Mouse (Mus musculus): ENCODE measurements around the gene Gxylt2.

Gene Gxylt2

GRCm38 (mm10) chr6:100716152-100716551 lies 11.6 kb downstream of the Gxylt2 start:
- DNase-seq, result no peak

- DNase-seq, result no peak
Measured at GRCm38 (mm10) chr6:100716817-100717216, 12.3 kb downstream of the Gxylt2 start.

GRCm38 (mm10) chr6:100720098-100720501 lies 15.6 kb downstream of the Gxylt2 start:
- DNase-seq, result no peak

GRCm38 (mm10) chr6:100720882-100721721 lies 16.6 kb downstream of the Gxylt2 start:
- DNase-seq, result no peak

- DNase-seq, result peak in 1 of 2 experiments; percentile 7
Measured at GRCm38 (mm10) chr6:100731996-100732375, 27.5 kb downstream of the Gxylt2 start.

- no peak for DNase-seq
Measured at GRCm38 (mm10) chr6:100732376-100733021, 28.0 kb downstream of the Gxylt2 start.

GRCm38 (mm10) chr6:100733218-100733617 lies 28.7 kb downstream of the Gxylt2 start:
- no peak for DNase-seq

- no peak for DNase-seq
Measured at GRCm38 (mm10) chr6:100734321-100734720, 29.8 kb downstream of the Gxylt2 start.

GRCm38 (mm10) chr6:100758431-100759208 lies 54.1 kb downstream of the Gxylt2 start:
- no peak for DNase-seq

GRCm38 (mm10) chr6:100767756-100768155 lies 63.2 kb downstream of the Gxylt2 start:
- DNase-seq, result no peak

- no peak for DNase-seq
Measured at GRCm38 (mm10) chr6:100775923-100776505, 71.5 kb downstream of the Gxylt2 start.

GRCm38 (mm10) chr6:100778595-100778994 lies 74.1 kb downstream of the Gxylt2 start:
- DNase-seq, result no peak

GRCm38 (mm10) chr6:100780421-100780820 lies 75.9 kb downstream of the Gxylt2 start:
- no peak for DNase-seq

- DNase-seq, result no peak
Measured at GRCm38 (mm10) chr6:100781644-100782043, 77.1 kb downstream of the Gxylt2 start.

- DNase-seq, result no peak
Measured at GRCm38 (mm10) chr6:100787726-100788125, 83.2 kb downstream of the Gxylt2 start.

GRCm38 (mm10) chr6:100789161-100789560 lies 84.6 kb downstream of the Gxylt2 start:
- no peak for DNase-seq

- no peak for DNase-seq
Measured at GRCm38 (mm10) chr6:100792055-100792659, 87.6 kb downstream of the Gxylt2 start.

- no peak for DNase-seq
Measured at GRCm38 (mm10) chr6:100792973-100793769, 88.6 kb downstream of the Gxylt2 start.

- no peak for DNase-seq
Measured at GRCm38 (mm10) chr6:100795797-100796196, 91.3 kb downstream of the Gxylt2 start.

GRCm38 (mm10) chr6:100799290-100799689 lies 94.8 kb downstream of the Gxylt2 start:
- DNase-seq, result no peak

- DNase-seq, result no peak
Measured at GRCm38 (mm10) chr6:100799766-100800165, 95.2 kb downstream of the Gxylt2 start.

- peak in 1 of 2 experiments; percentile 11 for DNase-seq
Measured at GRCm38 (mm10) chr6:100800497-100800955, 96.0 kb downstream of the Gxylt2 start.
